Mouse (Mus musculus) thymus, postnatal 10 days (tissue): ENCODE results near the gene Gm20388.

Experiments used
- DNase-seq, 2 experiments: peaks; one replicate each; pipeline ENCODE4 v3.0.0; 2021; ENCODE audit warnings: low spot score in 2 of 2

The Gm20388 gene

GRCm38 (mm10) chr8:123884721-123885565, 3974.3 kb downstream of the Gm20388 start:
- no peak for DNase-seq

GRCm38 (mm10) chr8:123887163-123887562, 3976.5 kb downstream of the Gm20388 start:
- DNase-seq, result no peak

GRCm38 (mm10) chr8:123887956-123888355, 3977.3 kb downstream of the Gm20388 start:
- DNase-seq, result no peak

- DNase-seq, result no peak
These were observed 3979.2 kb downstream of the Gm20388 start for GRCm38 (mm10) chr8:123889797-123890196.

- no peak for DNase-seq
These were observed 3980.6 kb downstream of the Gm20388 start for GRCm38 (mm10) chr8:123891271-123891670.

- no peak for DNase-seq
These were observed 3981.4 kb downstream of the Gm20388 start for GRCm38 (mm10) chr8:123891883-123892585.

- DNase-seq, result no peak
These were observed 3982.0 kb downstream of the Gm20388 start for GRCm38 (mm10) chr8:123892586-123893155.

- DNase-seq, result no peak
These were observed 3982.8 kb downstream of the Gm20388 start for GRCm38 (mm10) chr8:123893413-123893812.

GRCm38 (mm10) chr8:123894502-123895097, 3984.0 kb downstream of the Gm20388 start, which contains the start of gene Acta1:
TSS of gene Acta1 (minus strand) at chr8:123894751.
- no peak for DNase-seq

GRCm38 (mm10) chr8:123895230-123895629, 3984.6 kb downstream of the Gm20388 start:
- DNase-seq, result no peak

GRCm38 (mm10) chr8:123895680-123896365, 3985.2 kb downstream of the Gm20388 start:
- no peak for DNase-seq

- DNase-seq, result no peak
These were observed 3985.7 kb downstream of the Gm20388 start for GRCm38 (mm10) chr8:123896366-123896761.

- DNase-seq, result no peak
These were observed 3986.1 kb downstream of the Gm20388 start for GRCm38 (mm10) chr8:123896774-123897173.

GRCm38 (mm10) chr8:123898576-123898975, 3987.9 kb downstream of the Gm20388 start:
- DNase-seq, result no peak

- no peak for DNase-seq
These were observed 3988.7 kb downstream of the Gm20388 start for GRCm38 (mm10) chr8:123899366-123899765.

GRCm38 (mm10) chr8:123902653-123903052, 3992.0 kb downstream of the Gm20388 start:
- no peak for DNase-seq

- DNase-seq, result no peak
These were observed 3997.0 kb downstream of the Gm20388 start for GRCm38 (mm10) chr8:123907604-123908003.

GRCm38 (mm10) chr8:123912265-123912664, 4001.6 kb downstream of the Gm20388 start:
- no peak for DNase-seq

- no peak for DNase-seq
These were observed 4004.0 kb downstream of the Gm20388 start for GRCm38 (mm10) chr8:123914635-123915034.

- DNase-seq, result peak; percentile 55 to 79
These were observed 4014.1 kb downstream of the Gm20388 start for GRCm38 (mm10) chr8:123924719-123925118.

- DNase-seq, result no peak
These were observed 4015.0 kb downstream of the Gm20388 start for GRCm38 (mm10) chr8:123925671-123926070.
